Comparison of ENCODE assay signal across 8 mouse cellular contexts in genomic region chr11:101230991-101231871, GRCm38 (mm10). TPM values are rescaled to one million over a fixed set of nuclear protein-coding genes. Genes with fewer than 3 reads are reported as not detected.
DNase-seq lines count a peak whose midpoint lies in the region; ATAC-seq and TF ChIP-seq lines count a peak whose summit lies in the region.

No protein-coding gene starts in this region.

- peak; percentile 93 for TF ChIP-seq EP300 in ES-Bruce4 (IDR thresholded peaks at IDR 0.05; ENCODE audit: insufficient read depth, low read depth, low read length)

- H3K36me3 ChIP-seq in ES-Bruce4 (ENCODE audit: control insufficient read depth, insufficient read depth, low read length, poor library complexity, severe bottlenecking) = no peaks in the 10 kb centered on the region
- no peaks in the 10 kb centered on the region for H3K36me3 ChIP-seq in hindbrain, embryonic 13.5 days
- H3K36me3 ChIP-seq in limb, embryonic 14.5 days (ENCODE audit: control insufficient read depth, insufficient read depth, low read length) = no peaks in the 10 kb centered on the region
- no peaks in the 10 kb centered on the region for H3K36me3 ChIP-seq in midbrain, embryonic 16.5 days (ENCODE audit: control insufficient read depth, insufficient read depth, low read length)

- H3K27ac ChIP-seq in ES-Bruce4 (ENCODE audit: insufficient read depth, low read length) = 0 out of 2 replicates have a peak overlapping the region, but pooled peaks have one; percentile 18
- peak overlapping the region; percentile 74 for H3K27ac ChIP-seq in hindbrain, embryonic 13.5 days
- peak overlapping the region; percentile 35 for H3K27ac ChIP-seq in limb, embryonic 14.5 days (replicated peaks; ENCODE audit: low read depth, low read length)
- H3K27ac ChIP-seq in midbrain, embryonic 16.5 days (ENCODE audit: low read length) = peak overlapping the region; percentile 42

- WGBS in hindbrain, embryonic 13.5 days = 10% methylated on average over 18 of the region's 18 CpGs
- WGBS in limb, embryonic 14.5 days = 5% methylated on average over 18 of the region's 18 CpGs
- 17% methylated on average over 18 of the region's 18 CpGs for WGBS in midbrain, embryonic 16.5 days

- no peak overlapping the region for H3K9ac ChIP-seq in ES-Bruce4 (ENCODE audit: low read depth, poor library complexity, severe bottlenecking)
- H3K9ac ChIP-seq in hindbrain, embryonic 13.5 days = no peak overlapping the region
- peak overlapping the region; percentile 28; the same call in 1 of the 2 replicates for H3K9ac ChIP-seq in limb, embryonic 14.5 days (ENCODE audit: low read depth, low read length, severe bottlenecking)
- H3K9ac ChIP-seq in midbrain, embryonic 16.5 days (ENCODE audit: low read depth, low read length) = no peak overlapping the region

- H3K4me2 ChIP-seq in hindbrain, embryonic 13.5 days = peak overlapping the region; percentile 20
- peak overlapping the region; percentile 37 for H3K4me2 ChIP-seq in limb, embryonic 14.5 days (replicated peaks; ENCODE audit: low read depth, low read length, severe bottlenecking)
- peak overlapping the region; percentile 8; the same call in 1 of the 2 replicates for H3K4me2 ChIP-seq in midbrain, embryonic 16.5 days (ENCODE audit: low read length)

- TF ChIP-seq POLR2A in ES-Bruce4 (IDR thresholded peaks at IDR 0.05; ENCODE audit: insufficient read depth, low read length) = no peak
- no peak for TF ChIP-seq POLR2A in limb, embryonic 14.5 days (IDR thresholded peaks at IDR 0.05; ENCODE audit: borderline replicate concordance, extremely low read depth, insufficient read depth, insufficient read length)

- H3K9me3 ChIP-seq in ES-Bruce4 (replicated peaks; ENCODE audit: control insufficient read depth, insufficient read depth, low read length, poor library complexity, severe bottlenecking) = no peaks in the 10 kb centered on the region
- H3K9me3 ChIP-seq in hindbrain, embryonic 13.5 days = no peaks in the 10 kb centered on the region
- no peaks in the 10 kb centered on the region for H3K9me3 ChIP-seq in limb, embryonic 14.5 days (ENCODE audit: control insufficient read depth, low read length)
- H3K9me3 ChIP-seq in midbrain, embryonic 16.5 days (replicated peaks; ENCODE audit: control insufficient read depth, low read length, poor library complexity, severe bottlenecking) = no peaks in the 10 kb centered on the region

- no peak for ATAC-seq in hindbrain, embryonic 13.5 days (ENCODE audit: low FRiP score)
- no peak for ATAC-seq in limb, embryonic 14.5 days (ENCODE audit: low FRiP score, low read depth)
- no peak for ATAC-seq in midbrain, embryonic 16.5 days
- ATAC-seq in CD4-positive, CD25-positive, alpha-beta regulatory T cell, adult 4 months = no peak
- no peak for ATAC-seq in granulocyte monocyte progenitor cell, adult 5-6 weeks (replicated peaks; ENCODE audit: poor library complexity, severe bottlenecking)

- peaks cover 3% of the 10 kb centered on the region for H3K4me1 ChIP-seq in ES-Bruce4 (ENCODE audit: control insufficient read depth, insufficient read depth, low read length)
- peaks cover 15% of the 10 kb centered on the region; the same call in 1 of the 2 replicates for H3K4me1 ChIP-seq in hindbrain, embryonic 13.5 days (replicated peaks)
- H3K4me1 ChIP-seq in limb, embryonic 14.5 days (ENCODE audit: control insufficient read depth, insufficient read depth, low read length) = peaks cover 29% of the 10 kb centered on the region
- H3K4me1 ChIP-seq in midbrain, embryonic 16.5 days (ENCODE audit: control insufficient read depth, insufficient read depth, low read length) = no peaks in the 10 kb centered on the region

- DNase-seq in adrenal gland, postnatal 10 days = peak; percentile 61
- peak; percentile 86 for DNase-seq in gastrocnemius, adult 18-20 months (ENCODE audit: low spot score)
- no peak for DNase-seq in limb, embryonic 14.5 days (ENCODE audit: low spot score)

- TF ChIP-seq CTCF in ES-Bruce4 (IDR thresholded peaks at IDR 0.05; ENCODE audit: low read depth, low read length) = no peak

- H3K4me3 ChIP-seq in ES-Bruce4 (ENCODE audit: low read depth, low read length) = no peak overlapping the region
- H3K4me3 ChIP-seq in hindbrain, embryonic 13.5 days = no peak overlapping the region
- 0 out of 2 replicates have a peak overlapping the region, but pooled peaks have one; percentile 5 for H3K4me3 ChIP-seq in limb, embryonic 14.5 days (replicated peaks; ENCODE audit: low read length)
- H3K4me3 ChIP-seq in midbrain, embryonic 16.5 days (ENCODE audit: low read depth, low read length) = no peak overlapping the region

- no peaks in the 10 kb centered on the region for H3K27me3 ChIP-seq in ES-Bruce4 (ENCODE audit: control insufficient read depth, insufficient read depth, low read length, poor library complexity, severe bottlenecking)
- H3K27me3 ChIP-seq in hindbrain, embryonic 13.5 days = peaks cover 19% of the 10 kb centered on the region
- no peaks in the 10 kb centered on the region for H3K27me3 ChIP-seq in limb, embryonic 14.5 days (ENCODE audit: control insufficient read depth, insufficient read depth, low read length)
- peaks cover 10% of the 10 kb centered on the region for H3K27me3 ChIP-seq in midbrain, embryonic 16.5 days (ENCODE audit: control insufficient read depth, insufficient read depth, low read depth, low read length)

RNA-seq across cellular contexts. Expression of gene Ezh1, which starts 5.0 kb away (rescaled TPM):
- 42.8 and 49.9 TPM in 2 replicates for polyA plus RNA-seq in ES-Bruce4 (2011; ENCODE audit: insufficient read depth, insufficient read length, low read depth, missing spikeins)
- total RNA-seq in adrenal gland, postnatal 10 days (2021) = 10 to 100 TPM; 27.9 to 37.9 TPM
- 10 to 100 TPM; 25.3 to 26.3 TPM for total RNA-seq in gastrocnemius, adult 18-20 months (2021)
- polyA plus RNA-seq in hindbrain, embryonic 13.5 days (2015; fragmentation: Nextera tagmentation; extraction: Ambion mirVana) = 20.4 and 20.7 TPM in 2 replicates
- polyA plus RNA-seq in limb, embryonic 14.5 days (2012; rRNA removed) = 28.3 and 28.4 TPM in 2 replicates
- 14.4 and 17.0 TPM in 2 replicates for polyA plus RNA-seq in limb, embryonic 14.5 days (2014; fragmentation: Nextera tagmentation; extraction: Ambion mirVana)
- 30.8 and 34.4 TPM in 2 replicates for polyA plus RNA-seq in midbrain, embryonic 16.5 days (2015; fragmentation: Nextera tagmentation; extraction: Ambion mirVana)
- 10 to 100 TPM; 57.3 to 85.6 TPM for polyA plus RNA-seq in CD4-positive, CD25-positive, alpha-beta regulatory T cell, adult 4 months (2017; shearing (Covaris generic))
- 15.2 and 31.0 TPM in 2 replicates for total RNA-seq in granulocyte monocyte progenitor cell, adult 5-6 weeks (2014; fragmentation: Nextera tagmentation)
- total RNA-seq in granulocyte monocyte progenitor cell, adult 5-6 weeks (2017) = 13.6 and 17.7 TPM in 2 replicates

RNA-seq across cellular contexts. Expression of gene Ramp2, which starts 14.6 kb away (rescaled TPM):
- 3.4 and 4.9 TPM in 2 replicates for polyA plus RNA-seq in ES-Bruce4 (2011; ENCODE audit: insufficient read depth, insufficient read length, low read depth, missing spikeins)
- 100 to 1,000 TPM; 101 to 116 TPM for total RNA-seq in adrenal gland, postnatal 10 days (2021)
- total RNA-seq in gastrocnemius, adult 18-20 months (2021) = 10 to 100 TPM; 30.1 to 31.0 TPM
- polyA plus RNA-seq in hindbrain, embryonic 13.5 days (2015; fragmentation: Nextera tagmentation; extraction: Ambion mirVana) = 84.8 and 94.9 TPM in 2 replicates
- 89.4 and 108 TPM in 2 replicates for polyA plus RNA-seq in limb, embryonic 14.5 days (2012; rRNA removed)
- polyA plus RNA-seq in limb, embryonic 14.5 days (2014; fragmentation: Nextera tagmentation; extraction: Ambion mirVana) = 98.9 and 104 TPM in 2 replicates
- polyA plus RNA-seq in midbrain, embryonic 16.5 days (2015; fragmentation: Nextera tagmentation; extraction: Ambion mirVana) = 79.5 and 83.8 TPM in 2 replicates
- polyA plus RNA-seq in CD4-positive, CD25-positive, alpha-beta regulatory T cell, adult 4 months (2017; shearing (Covaris generic)) = not detected
- total RNA-seq in granulocyte monocyte progenitor cell, adult 5-6 weeks (2014; fragmentation: Nextera tagmentation) = not detected in 2 replicates
- 0.98 and 1.4 TPM in 2 replicates for total RNA-seq in granulocyte monocyte progenitor cell, adult 5-6 weeks (2017)

RNA-seq across cellular contexts. Expression of gene Vps25, which starts 22.3 kb away (rescaled TPM):
- polyA plus RNA-seq in ES-Bruce4 (2011; ENCODE audit: insufficient read depth, insufficient read length, low read depth, missing spikeins) = 135 and 143 TPM in 2 replicates
- total RNA-seq in adrenal gland, postnatal 10 days (2021) = 100 to 1,000 TPM; 109 to 112 TPM
- total RNA-seq in gastrocnemius, adult 18-20 months (2021) = 10 to 100 TPM; 46.1 to 46.8 TPM
- 110 and 115 TPM in 2 replicates for polyA plus RNA-seq in hindbrain, embryonic 13.5 days (2015; fragmentation: Nextera tagmentation; extraction: Ambion mirVana)
- polyA plus RNA-seq in limb, embryonic 14.5 days (2012; rRNA removed) = 70.3 and 71.7 TPM in 2 replicates
- polyA plus RNA-seq in limb, embryonic 14.5 days (2014; fragmentation: Nextera tagmentation; extraction: Ambion mirVana) = 120 and 124 TPM in 2 replicates
- polyA plus RNA-seq in midbrain, embryonic 16.5 days (2015; fragmentation: Nextera tagmentation; extraction: Ambion mirVana) = 115 and 119 TPM in 2 replicates
- 100 to 1,000 TPM; 132 to 144 TPM for polyA plus RNA-seq in CD4-positive, CD25-positive, alpha-beta regulatory T cell, adult 4 months (2017; shearing (Covaris generic))
- 176 and 203 TPM in 2 replicates for total RNA-seq in granulocyte monocyte progenitor cell, adult 5-6 weeks (2014; fragmentation: Nextera tagmentation)
- total RNA-seq in granulocyte monocyte progenitor cell, adult 5-6 weeks (2017) = 76.7 and 80.4 TPM in 2 replicates

RNA-seq across cellular contexts. Expression of gene Wnk4, which starts 29.1 kb away (rescaled TPM):
- 0.85 and 0.96 TPM in 2 replicates for polyA plus RNA-seq in ES-Bruce4 (2011; ENCODE audit: insufficient read depth, insufficient read length, low read depth, missing spikeins)
- 1 to 10 TPM; 2.5 to 3.6 TPM for total RNA-seq in adrenal gland, postnatal 10 days (2021)
- total RNA-seq in gastrocnemius, adult 18-20 months (2021) = under 1 TPM; 0.23 to 0.26 TPM
- polyA plus RNA-seq in hindbrain, embryonic 13.5 days (2015; fragmentation: Nextera tagmentation; extraction: Ambion mirVana) = 7.0 and 7.7 TPM in 2 replicates
- 14.9 and 18.4 TPM in 2 replicates for polyA plus RNA-seq in limb, embryonic 14.5 days (2012; rRNA removed)
- polyA plus RNA-seq in limb, embryonic 14.5 days (2014; fragmentation: Nextera tagmentation; extraction: Ambion mirVana) = 9.9 and 10.7 TPM in 2 replicates
- 6.4 and 7.4 TPM in 2 replicates for polyA plus RNA-seq in midbrain, embryonic 16.5 days (2015; fragmentation: Nextera tagmentation; extraction: Ambion mirVana)
- 1 to 10 TPM in 1 of 2 experiments, under 1 TPM in 1; 0.91 to 1.4 TPM for polyA plus RNA-seq in CD4-positive, CD25-positive, alpha-beta regulatory T cell, adult 4 months (2017; shearing (Covaris generic))
- total RNA-seq in granulocyte monocyte progenitor cell, adult 5-6 weeks (2014; fragmentation: Nextera tagmentation) = not detected in 2 replicates
- total RNA-seq in granulocyte monocyte progenitor cell, adult 5-6 weeks (2017) = 2.6 TPM in 1 of 2 replicates, not detected in the other

RNA-seq across cellular contexts. Expression of gene Cntd1, which starts 47.6 kb away (rescaled TPM):
- polyA plus RNA-seq in ES-Bruce4 (2011; ENCODE audit: insufficient read depth, insufficient read length, low read depth, missing spikeins) = 14.6 and 14.9 TPM in 2 replicates
- total RNA-seq in adrenal gland, postnatal 10 days (2021) = 1 to 10 TPM in 1 of 2 experiments, under 1 TPM in 1; 0.63 to 1.4 TPM
- under 1 TPM; 0.31 to 0.37 TPM for total RNA-seq in gastrocnemius, adult 18-20 months (2021)
- 1.3 TPM in 2 replicates for polyA plus RNA-seq in hindbrain, embryonic 13.5 days (2015; fragmentation: Nextera tagmentation; extraction: Ambion mirVana)
- 1.1 and 1.6 TPM in 2 replicates for polyA plus RNA-seq in limb, embryonic 14.5 days (2012; rRNA removed)
- polyA plus RNA-seq in limb, embryonic 14.5 days (2014; fragmentation: Nextera tagmentation; extraction: Ambion mirVana) = 0.61 and 0.93 TPM in 2 replicates
- polyA plus RNA-seq in midbrain, embryonic 16.5 days (2015; fragmentation: Nextera tagmentation; extraction: Ambion mirVana) = 0.71 and 0.80 TPM in 2 replicates
- under 1 TPM in 1 of 2 experiments, not detected in 1; 0.97 TPM for polyA plus RNA-seq in CD4-positive, CD25-positive, alpha-beta regulatory T cell, adult 4 months (2017; shearing (Covaris generic))
- total RNA-seq in granulocyte monocyte progenitor cell, adult 5-6 weeks (2014; fragmentation: Nextera tagmentation) = not detected in 2 replicates
- total RNA-seq in granulocyte monocyte progenitor cell, adult 5-6 weeks (2017) = 0.72 and 3.3 TPM in 2 replicates

Comparison
In these comparisons a context has a peak if more than half of its experiments do, and no peak if none do; other contexts are left out.
1. H3K27ac ChIP-seq: peak in every context shown above with its lines; median percentile 74 in hindbrain, embryonic 13.5 days; 42 in midbrain, embryonic 16.5 days; 35 in limb, embryonic 14.5 days; 18 in ES-Bruce4.
2. RNA of gene Ramp2, which starts 14.6 kb away (polyA plus RNA-seq): 89.4 to 108 TPM in limb, embryonic 14.5 days, 84.8 to 94.9 TPM in hindbrain, embryonic 13.5 days and 79.5 to 83.8 TPM in midbrain, embryonic 16.5 days; 3.4 to 4.9 TPM in ES-Bruce4 and not detected in CD4-positive, CD25-positive, alpha-beta regulatory T cell, adult 4 months; every median in the first group is over 10 times any median in the second.
3. Peak in every context shown above with its lines, with median percentiles within 50 percentile points of each other: H3K4me2 ChIP-seq.